Mouse (Mus musculus) megakaryocyte, embryonic 14.5 days (primary cell): Measurements from ENCODE around the gene Cfap65.

Experiments used
- FLI1 ChIP-seq: IDR thresholded peaks from 2 replicates; pipeline ENCODE4 v1.6.1; 2012; ENCODE audit warnings: low read length, inconsistent platforms, mixed read lengths
- GATA1 ChIP-seq: IDR thresholded peaks from 3 replicates; pipeline ENCODE4 v1.6.1; 2012; ENCODE audit warnings: mixed read lengths, low read length, inconsistent platforms, borderline replicate concordance

GRCm38 (mm10) chr1:74949666-74950050 lies 14.3 kb upstream of the Cfap65 start:
- TF ChIP-seq GATA1: no peak
- no peak for TF ChIP-seq FLI1
